Mouse (Mus musculus) small intestine, adult 2 months (tissue): ENCODE results near the gene H2-D1.

Experiments used
- CTCF ChIP-seq: fragments of 200-500 bp; IDR thresholded peaks from 2 replicates; pipeline ENCODE4 v1.5.1; 2012; ENCODE audit warnings: low read depth, mild to moderate bottlenecking, control low read depth, inconsistent platforms, low read length, moderate library complexity, mixed read lengths; ENCODE audit not compliant: insufficient replicate concordance, insufficient read length; ENCODE audit errors: extremely low read depth
- POLR2A ChIP-seq: fragments of 200-500 bp; IDR thresholded peaks from 2 replicates; pipeline ENCODE4 v1.6.1; 2012; ENCODE audit warnings: low read depth, mild to moderate bottlenecking, control low read depth, inconsistent platforms, low read length, moderate library complexity

DNA sequence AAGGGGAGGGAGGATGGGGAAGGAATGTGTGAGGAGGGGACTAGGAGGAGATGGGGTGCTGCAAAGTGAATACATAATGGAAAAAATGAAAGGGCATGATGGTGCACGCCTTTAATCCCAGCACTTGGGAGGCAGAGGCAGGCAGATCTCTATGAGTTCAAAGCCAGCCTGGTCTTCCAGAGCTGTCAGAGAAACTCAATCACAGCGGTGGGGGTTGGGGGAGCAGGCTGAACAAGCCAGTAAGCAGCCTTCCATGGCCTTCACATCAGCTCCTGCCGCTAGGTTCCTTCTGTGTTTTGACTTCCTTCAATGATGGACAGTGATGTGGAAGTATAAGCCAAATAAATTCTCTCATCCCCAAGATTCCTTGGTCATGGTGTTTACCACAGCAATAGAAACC lies 7.2 kb upstream of the H2-D1 start:
- TF ChIP-seq CTCF (no peak), POLR2A (no peak)
